8 mouse cellular contexts compared by ENCODE assay signal in the genomic region with DNA sequence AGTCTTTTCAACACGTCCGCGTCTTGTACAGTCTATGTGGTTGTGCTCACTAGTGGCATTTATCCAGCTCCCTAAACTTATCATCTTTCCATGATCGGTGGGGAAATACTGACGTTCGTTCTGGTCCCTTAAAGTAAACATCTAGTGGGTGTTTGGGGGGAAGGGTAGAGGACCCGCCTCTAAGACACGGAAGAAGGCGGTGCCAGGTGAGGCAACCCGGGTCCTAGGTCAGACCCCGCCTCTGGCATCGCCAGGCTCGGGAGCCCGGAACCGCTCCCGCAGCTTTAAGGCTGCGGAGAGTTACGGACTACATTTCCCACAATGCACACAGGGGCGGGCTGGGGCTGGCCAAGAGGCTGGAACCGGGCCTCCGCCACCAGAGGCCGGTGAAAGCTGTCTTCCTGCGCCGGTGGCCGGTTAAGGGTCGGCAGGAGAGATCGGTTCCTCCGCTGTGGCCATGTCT. TPM values are rescaled to one million over a fixed set of nuclear protein-coding genes. Genes with fewer than 3 reads are reported as not detected.
DNase-seq lines count a peak whose midpoint lies in the region; ATAC-seq and TF ChIP-seq lines count a peak whose summit lies in the region.

TSS of gene Mon1a (plus strand) at position 348 of the 463 bp plus-strand sequence.

- H3K4me1 ChIP-seq in G1E (ENCODE audit: insufficient read depth, low read depth, low read length): peaks cover 27% of the 10 kb centered on the region
- H3K4me1 ChIP-seq in forebrain, embryonic 16.5 days (replicated peaks; ENCODE audit: control insufficient read depth, insufficient read depth, low read length): peaks cover 14% of the 10 kb centered on the region
- H3K4me1 ChIP-seq in neural tube, embryonic 14.5 days (ENCODE audit: control insufficient read depth, insufficient read depth, low read length): peaks cover 5% of the 10 kb centered on the region; the same call in 1 of the 2 replicates
- H3K4me1 ChIP-seq in testis, adult 2 months (ENCODE audit: control insufficient read depth, insufficient read depth, low read length): peaks cover 8% of the 10 kb centered on the region

- WGBS in forebrain, embryonic 16.5 days: under 1% methylated on average over 28 of the region's 28 CpGs
- WGBS in neural tube, embryonic 14.5 days: under 1% methylated on average over 28 of the region's 28 CpGs

- peak within 1 kb of the TSS; percentile 71 for H3K4me2 ChIP-seq in forebrain, embryonic 16.5 days (ENCODE audit: low read length)
- peak within 1 kb of the TSS; percentile 64 for H3K4me2 ChIP-seq in neural tube, embryonic 14.5 days (ENCODE audit: low read depth, low read length)

- peak within 1 kb of the TSS; percentile 85 for H3K4me3 ChIP-seq in G1E (ENCODE audit: low read depth, low read length)
- H3K4me3 ChIP-seq in forebrain, embryonic 16.5 days (replicated peaks; ENCODE audit: low read length): peak within 1 kb of the TSS; percentile 84
- H3K4me3 ChIP-seq in neural tube, embryonic 14.5 days (ENCODE audit: low read depth, low read length): peak within 1 kb of the TSS; percentile 84
- H3K4me3 ChIP-seq in testis, adult 2 months (ENCODE audit: control insufficient read depth, low read depth, low read length): peak within 1 kb of the TSS; percentile 91

- peak; percentile 88 for DNase-seq in G1E (ENCODE audit: low spot score)
- peak; percentile 90 to 96 for DNase-seq in cerebellum, adult 18-20 months
- DNase-seq in heart, postnatal 25 days (ENCODE audit: low spot score): peak; percentile 86
- peak; percentile 85 to 90 for DNase-seq in layer of hippocampus, adult 18-20 months (ENCODE audit: low spot score in 2 of 2)
- peak; percentile 95 to 97 for DNase-seq in lung, adult 18-20 months

- H3K9ac ChIP-seq in forebrain, embryonic 16.5 days (replicated peaks; ENCODE audit: low read depth, low read length): peak within 1 kb of the TSS; percentile 85
- H3K9ac ChIP-seq in neural tube, embryonic 14.5 days (replicated peaks; ENCODE audit: low read depth, low read length): peak within 1 kb of the TSS; percentile 74

- TF ChIP-seq CTCF in G1E (IDR thresholded peaks at IDR 0.05; ENCODE audit: low read depth, low read length): no peak
- no peak for TF ChIP-seq CTCF in testis, adult 2 months (IDR thresholded peaks at IDR 0.05; ENCODE audit: control insufficient read depth, insufficient read depth, insufficient replicate concordance, low read depth, low read length)

- no peaks in the 10 kb centered on the region for H3K9me3 ChIP-seq in G1E (replicated peaks)
- no peaks in the 10 kb centered on the region for H3K9me3 ChIP-seq in forebrain, embryonic 16.5 days (ENCODE audit: control insufficient read depth, low read length)
- no peaks in the 10 kb centered on the region for H3K9me3 ChIP-seq in neural tube, embryonic 14.5 days (ENCODE audit: control insufficient read depth, low read length)

- intact Hi-C loops in heart, postnatal 25 days (cut with DNase I): no loop called here

- H3K36me3 ChIP-seq in G1E (replicated peaks): peaks cover 22% of the 10 kb centered on the region
- no peaks in the 10 kb centered on the region for H3K36me3 ChIP-seq in forebrain, embryonic 16.5 days (ENCODE audit: control insufficient read depth, insufficient read depth)
- no peaks in the 10 kb centered on the region for H3K36me3 ChIP-seq in neural tube, embryonic 14.5 days (ENCODE audit: control insufficient read depth, insufficient read depth, low read length)
- no peaks in the 10 kb centered on the region for H3K36me3 ChIP-seq in testis, adult 2 months (ENCODE audit: control insufficient read depth, insufficient read depth, low read length)

- peak; percentile 85 for ATAC-seq in G1E (ENCODE audit: extremely low read depth, insufficient number of reproducible peaks, low FRiP score, poor library complexity, severe bottlenecking)
- ATAC-seq in forebrain, embryonic 16.5 days: peak; percentile 97
- peak; percentile 96 for ATAC-seq in neural tube, embryonic 14.5 days (ENCODE audit: low read depth)

- TF ChIP-seq POLR2A in testis, adult 2 months (IDR thresholded peaks at IDR 0.05; ENCODE audit: control insufficient read depth, low read depth, low read length): peak; percentile 67

- H3K27ac ChIP-seq in forebrain, embryonic 16.5 days (ENCODE audit: low read length): peak within 1 kb of the TSS; percentile 69
- peak within 1 kb of the TSS; percentile 70 for H3K27ac ChIP-seq in neural tube, embryonic 14.5 days (ENCODE audit: low read depth, low read length)
- peak within 1 kb of the TSS; percentile 77 for H3K27ac ChIP-seq in testis, adult 2 months (ENCODE audit: control insufficient read depth, insufficient read depth, low read depth, low read length)

- H3K27me3 ChIP-seq in G1E (ENCODE audit: insufficient read depth, low read length): peaks cover 10% of the 10 kb centered on the region; the same call in 1 of the 2 replicates
- 0 out of 2 replicates have a peak, but pooled peaks cover 2% of the 10 kb centered on the region for H3K27me3 ChIP-seq in forebrain, embryonic 16.5 days (replicated peaks; ENCODE audit: control insufficient read depth, insufficient read depth, low read length)
- H3K27me3 ChIP-seq in neural tube, embryonic 14.5 days (ENCODE audit: control insufficient read depth, insufficient read depth, low read length): 0 out of 2 replicates have a peak, but pooled peaks cover 3% of the 10 kb centered on the region
- H3K27me3 ChIP-seq in testis, adult 2 months (ENCODE audit: control insufficient read depth, insufficient read depth, low read length): no peaks in the 10 kb centered on the region

RNA-seq across cellular contexts. Expression of gene Mon1a, which starts in this region (rescaled TPM):
- 2.0 and 3.1 TPM in 2 replicates for total RNA-seq in G1E (2014; fragmentation: Nextera tagmentation)
- 12.8 and 14.3 TPM in 2 replicates for total RNA-seq in G1E (2017)
- polyA plus RNA-seq in G1E (2012): 12.8 and 13.6 TPM in 2 replicates
- 24.8 and 25.2 TPM in 2 replicates for polyA plus RNA-seq in forebrain, embryonic 16.5 days (2015; fragmentation: Nextera tagmentation; extraction: Ambion mirVana)
- total RNA-seq in heart, postnatal 25 days (2021): 10 to 100 TPM; 10.8 to 11.2 TPM
- total RNA-seq in layer of hippocampus, adult 18-20 months (2021): 10 to 100 TPM; 25.9 to 27.4 TPM
- polyA plus RNA-seq in neural tube, embryonic 14.5 days (2014; fragmentation: Nextera tagmentation; extraction: Ambion mirVana): 21.3 and 23.4 TPM in 2 replicates
- polyA plus RNA-seq in testis, adult 2 months (2012; rRNA removed): 14.1 and 14.9 TPM in 2 replicates

Comparison
In these comparisons a context has a peak if more than half of its experiments do, and no peak if none do; other contexts are left out.
1. Peak in every context shown above with its lines: DNase-seq, ATAC-seq, H3K4me3 ChIP-seq and H3K27ac ChIP-seq.